Mouse (Mus musculus) hindbrain, embryonic 10.5 days (tissue): Measurements from ENCODE around the gene Hils1. TPM values are rescaled to one million over a fixed set of nuclear protein-coding genes. Genes with fewer than 3 reads are reported as not detected.
A peak's percentile ranks its signal among the peaks of the same experiment; 100 is the strongest.

Experiments
- DNase-seq: peaks from one replicate; pipeline ENCODE4 v3.0.0-alpha.2; 2017; ENCODE audit warnings: low spot score
- H3K27ac ChIP-seq: fragments of 300-500 bp; sonication (generic); 2 replicates; pipeline ENCODE4 v1.5.1; 2016; ENCODE audit warnings: mild to moderate bottlenecking, moderate library complexity
- H3K27me3 ChIP-seq: fragments of 300-500 bp; sonication (generic); 2 replicates; pipeline ENCODE4 v1.6.1; 2016; ENCODE audit warnings: mild to moderate bottlenecking; ENCODE audit not compliant: poor library complexity, insufficient read depth, severe bottlenecking
- H3K36me3 ChIP-seq: fragments of 300-500 bp; sonication (generic); 2 replicates; pipeline ENCODE4 v1.6.1; 2016; ENCODE audit warnings: mild to moderate bottlenecking, moderate library complexity
- H3K4me1 ChIP-seq: fragments of 300-500 bp; sonication (generic); replicated peaks from 2 replicates; pipeline ENCODE4 v1.6.1; 2016; ENCODE audit warnings: mild to moderate bottlenecking
- H3K4me3 ChIP-seq: fragments of 300-500 bp; sonication (generic); 2 replicates; pipeline ENCODE4 v1.5.1; 2016; ENCODE audit warnings: mild to moderate bottlenecking, moderate library complexity
- H3K9me3 ChIP-seq: fragments of 300-500 bp; sonication (generic); 2 replicates; pipeline ENCODE4 v1.6.1; 2016; ENCODE audit warnings: mild to moderate bottlenecking, moderate library complexity
- WGBS: fragments of 180-500 bp; shearing (Covaris S2); methylation state at CpG from one replicate; pipeline ENCODE4 v1.1.7; 2016; 5-methylcytosine and 5-hydroxymethylcytosine counted together
- polyA plus RNA-seq: library from polyadenylated mRNA; unstranded; fragments of >200 nt; fragmentation: Nextera tagmentation; extraction: Ambion mirVana; gene quantifications from 2 replicates; pipeline ENCODE4 v1.2.1, GENCODE M21; 2016

The Hils1 gene
- polyA plus RNA-seq, 1 experiment from 2014 or later = not detected

DNA sequence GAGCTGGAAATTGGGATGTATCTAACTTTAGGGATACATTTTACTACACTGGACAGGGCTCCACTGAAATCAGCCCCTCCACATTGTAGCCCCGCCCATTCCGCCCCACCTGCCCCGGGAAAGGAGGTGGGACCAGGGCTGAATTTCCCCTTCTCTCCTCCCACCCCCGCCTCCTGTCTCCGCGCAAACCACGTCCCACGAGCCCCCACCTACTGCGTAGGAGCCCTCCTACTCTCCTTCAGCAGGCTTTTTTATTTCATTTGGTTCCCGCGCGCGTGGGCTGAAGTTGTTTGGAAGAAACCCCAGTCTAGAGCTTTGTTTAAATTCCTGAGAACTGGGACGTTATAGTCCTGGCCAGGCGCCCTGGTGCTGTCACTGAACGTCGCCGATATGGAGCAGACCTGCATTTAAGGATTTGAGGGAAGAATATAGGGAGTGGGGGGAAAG is 30.0 kb upstream of the Hils1 start:
- Histone ChIP-seq H3K9me3 (no peaks in the 10 kb centered on the region), H3K27ac (peak overlapping the region; percentile 29; the same call in 1 of the 2 replicates), H3K36me3 (no peaks in the 10 kb centered on the region), H3K4me3 (peak overlapping the region; percentile 52), H3K27me3 (peaks cover 97% of the 10 kb centered on the region), H3K4me1 (peaks cover 48% of the 10 kb centered on the region)
- no peak for DNase-seq
- under 1% methylated on average over 18 of the region's 18 CpGs for WGBS

GRCm38 (mm10) chr11:94937787-94938186 is 29.6 kb upstream of the Hils1 start:
- Histone ChIP-seq H3K9me3 (no peaks in the 10 kb centered on the region), H3K27ac (peak overlapping the region; percentile 29; the same call in 1 of the 2 replicates), H3K27me3 (peaks cover 97% of the 10 kb centered on the region), H3K4me1 (peaks cover 48% of the 10 kb centered on the region), H3K36me3 (0 out of 2 replicates have a peak, but pooled peaks cover 4% of the 10 kb centered on the region), H3K4me3 (peak overlapping the region; percentile 52)
- DNase-seq = peak; percentile 24
- 3% methylated on average over 15 of the region's 15 CpGs for WGBS

- WGBS = 24% methylated on average over 9 of the region's 9 CpGs
- Histone ChIP-seq H3K27me3 (peaks cover 97% of the 10 kb centered on the region), H3K27ac (no peak overlapping the region), H3K36me3 (0 out of 2 replicates have a peak, but pooled peaks cover 4% of the 10 kb centered on the region), H3K4me3 (peak overlapping the region; percentile 52; the same call in 1 of the 2 replicates), H3K4me1 (peaks cover 43% of the 10 kb centered on the region), H3K9me3 (no peaks in the 10 kb centered on the region)
- no peak for DNase-seq
Observed at GRCm38 (mm10) chr11:94938296-94938695, 29.1 kb upstream of the Hils1 start.

DNA sequence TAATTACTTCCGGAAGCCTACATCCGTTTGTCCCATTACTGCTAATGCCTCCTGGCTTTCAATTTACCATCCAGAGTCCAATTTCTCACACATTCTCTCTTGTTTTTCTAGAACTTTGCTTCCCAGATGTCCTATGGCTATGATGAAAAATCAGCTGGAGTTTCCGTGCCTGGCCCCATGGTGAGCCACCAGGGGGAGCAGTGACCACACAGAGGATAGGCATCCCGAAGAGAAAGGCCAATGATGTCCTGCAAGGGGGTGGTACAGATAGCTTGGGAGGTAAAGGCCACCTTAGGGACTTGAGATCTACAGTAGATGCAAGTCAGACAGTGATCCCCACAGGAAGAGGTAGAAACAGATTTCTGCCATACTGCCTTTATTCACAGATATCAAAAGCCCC is 28.1 kb upstream of the Hils1 start:
- H3K4me3 ChIP-seq = no peak overlapping the region
- peaks cover 92% of the 10 kb centered on the region for H3K27me3 ChIP-seq
- peak; percentile 70 for DNase-seq
- H3K36me3 ChIP-seq = 0 out of 2 replicates have a peak, but pooled peaks cover 4% of the 10 kb centered on the region
- peaks cover 42% of the 10 kb centered on the region for H3K4me1 ChIP-seq
- WGBS = 20% methylated on average over 4 of the region's 4 CpGs
- H3K27ac ChIP-seq = no peak overlapping the region
- H3K9me3 ChIP-seq = no peaks in the 10 kb centered on the region

GRCm38 (mm10) chr11:94941121-94941520 is 26.3 kb upstream of the Hils1 start:
- 47% methylated on average over 9 of the region's 9 CpGs for WGBS
- Histone ChIP-seq H3K4me3 (no peak overlapping the region), H3K36me3 (0 out of 2 replicates have a peak, but pooled peaks cover 4% of the 10 kb centered on the region), H3K9me3 (no peaks in the 10 kb centered on the region), H3K27ac (no peak overlapping the region), H3K4me1 (peaks cover 38% of the 10 kb centered on the region), H3K27me3 (peaks cover 87% of the 10 kb centered on the region)
- DNase-seq = no peak

DNA sequence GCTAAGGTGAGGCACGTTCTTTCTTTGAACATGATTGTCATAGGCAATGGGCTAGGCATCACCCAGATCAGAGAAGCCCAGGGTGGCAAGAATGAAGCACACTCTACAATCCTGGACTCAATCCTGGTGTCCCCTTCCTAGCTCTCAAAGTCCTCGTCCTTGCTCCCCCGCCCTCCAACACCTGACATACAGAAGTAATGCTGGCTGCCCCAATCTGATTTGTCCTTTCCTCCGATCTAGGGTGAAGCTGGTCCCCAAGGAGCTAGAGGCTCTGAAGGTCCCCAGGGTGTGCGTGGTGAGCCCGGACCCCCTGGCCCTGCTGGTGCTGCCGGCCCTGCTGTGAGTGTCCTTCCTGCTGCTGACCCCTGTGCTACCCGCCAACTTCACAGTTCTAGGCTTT is 25.6 kb upstream of the Hils1 start:
- Histone ChIP-seq H3K9me3 (no peaks in the 10 kb centered on the region), H3K4me1 (peaks cover 32% of the 10 kb centered on the region), H3K27ac (no peak overlapping the region), H3K27me3 (peaks cover 86% of the 10 kb centered on the region), H3K4me3 (no peak overlapping the region), H3K36me3 (0 out of 2 replicates have a peak, but pooled peaks cover 4% of the 10 kb centered on the region)
- 82% methylated on average over 8 of the region's 8 CpGs for WGBS
- DNase-seq = no peak

- no peak overlapping the region for H3K4me3 ChIP-seq
- 0 out of 2 replicates have a peak, but pooled peaks cover 4% of the 10 kb centered on the region for H3K36me3 ChIP-seq
- H3K27me3 ChIP-seq = peaks cover 80% of the 10 kb centered on the region
- 49% methylated on average over 13 of the region's 13 CpGs for WGBS
- H3K4me1 ChIP-seq = peaks cover 29% of the 10 kb centered on the region
- no peaks in the 10 kb centered on the region for H3K9me3 ChIP-seq
- H3K27ac ChIP-seq = 0 out of 2 replicates have a peak overlapping the region, but pooled peaks have one; percentile 29
- DNase-seq = no peak
Observed at GRCm38 (mm10) chr11:94942282-94943023, 24.9 kb upstream of the Hils1 start.

GRCm38 (mm10) chr11:94943054-94943453 is 24.3 kb upstream of the Hils1 start:
- DNase-seq = no peak
- Histone ChIP-seq H3K27me3 (peaks cover 74% of the 10 kb centered on the region), H3K9me3 (no peaks in the 10 kb centered on the region), H3K36me3 (0 out of 2 replicates have a peak, but pooled peaks cover 4% of the 10 kb centered on the region), H3K4me1 (peaks cover 25% of the 10 kb centered on the region), H3K4me3 (no peak overlapping the region), H3K27ac (no peak overlapping the region)
- 81% methylated on average over 15 of the region's 15 CpGs for WGBS

DNA sequence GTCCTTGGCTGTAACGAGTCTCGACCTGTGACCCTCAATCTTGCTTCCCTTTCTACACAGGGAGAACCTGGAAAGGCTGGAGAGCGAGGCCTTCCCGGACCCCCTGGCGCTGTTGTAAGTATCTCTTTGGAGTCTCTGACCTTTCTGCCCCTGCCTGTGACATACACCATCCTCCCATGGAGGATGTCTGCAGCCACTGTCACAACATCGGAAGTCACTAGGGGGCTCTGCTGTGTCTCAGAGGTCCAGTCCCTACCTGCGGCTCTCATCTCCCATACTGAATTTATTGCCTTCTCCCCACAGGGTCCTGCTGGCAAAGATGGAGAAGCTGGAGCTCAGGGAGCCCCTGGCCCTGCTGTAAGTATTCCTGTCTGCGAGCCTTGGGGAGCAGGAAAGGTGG is 23.1 kb upstream of the Hils1 start:
- DNase-seq = no peak
- 16% methylated on average over 8 of the region's 8 CpGs for WGBS
- H3K4me1 ChIP-seq = peaks cover 33% of the 10 kb centered on the region
- no peak overlapping the region for H3K4me3 ChIP-seq
- peak overlapping the region; percentile 45; the same call in 1 of the 2 replicates for H3K27ac ChIP-seq
- 0 out of 2 replicates have a peak, but pooled peaks cover 4% of the 10 kb centered on the region for H3K36me3 ChIP-seq
- H3K9me3 ChIP-seq = no peaks in the 10 kb centered on the region
- peaks cover 64% of the 10 kb centered on the region for H3K27me3 ChIP-seq

GRCm38 (mm10) chr11:94945236-94945635 is 22.2 kb upstream of the Hils1 start:
- Histone ChIP-seq H3K27ac (no peak overlapping the region), H3K4me3 (no peak overlapping the region), H3K36me3 (peaks cover 10% of the 10 kb centered on the region; the same call in 1 of the 2 replicates), H3K27me3 (peaks cover 56% of the 10 kb centered on the region), H3K9me3 (peaks cover 2% of the 10 kb centered on the region; the same call in 1 of the 2 replicates), H3K4me1 (peaks cover 35% of the 10 kb centered on the region)
- 89% methylated on average over 12 of the region's 12 CpGs for WGBS
- no peak for DNase-seq

DNA sequence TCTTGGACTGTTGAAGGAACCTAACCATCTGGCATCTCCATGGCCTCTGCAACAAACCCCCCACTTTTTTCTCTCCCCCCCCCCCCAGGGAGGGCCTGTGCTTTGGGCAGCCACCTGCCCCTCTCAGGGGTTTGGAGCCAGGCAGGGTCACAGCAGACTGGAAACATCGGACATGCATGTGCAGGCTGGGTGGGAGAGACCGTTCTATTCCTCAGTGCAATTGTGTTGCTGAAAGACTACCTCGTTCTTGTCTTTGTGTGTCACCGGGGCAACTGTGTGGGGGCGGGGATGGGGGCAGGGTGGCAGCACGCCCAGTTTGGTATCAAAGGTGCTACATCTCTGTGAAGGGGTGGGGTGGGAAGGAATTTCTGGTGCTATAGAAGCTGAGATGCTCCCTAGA is 15.2 kb upstream of the Hils1 start:
- peaks cover 16% of the 10 kb centered on the region for H3K36me3 ChIP-seq
- H3K4me1 ChIP-seq = peaks cover 58% of the 10 kb centered on the region
- H3K27ac ChIP-seq = peak overlapping the region; percentile 88
- DNase-seq = peak; percentile 62
- H3K9me3 ChIP-seq = peaks cover 11% of the 10 kb centered on the region; the same call in 1 of the 2 replicates
- peak overlapping the region; percentile 33 for H3K4me3 ChIP-seq
- H3K27me3 ChIP-seq = peaks cover 22% of the 10 kb centered on the region; the same call in 1 of the 2 replicates
- WGBS = 12% methylated on average over 6 of the region's 6 CpGs

DNA sequence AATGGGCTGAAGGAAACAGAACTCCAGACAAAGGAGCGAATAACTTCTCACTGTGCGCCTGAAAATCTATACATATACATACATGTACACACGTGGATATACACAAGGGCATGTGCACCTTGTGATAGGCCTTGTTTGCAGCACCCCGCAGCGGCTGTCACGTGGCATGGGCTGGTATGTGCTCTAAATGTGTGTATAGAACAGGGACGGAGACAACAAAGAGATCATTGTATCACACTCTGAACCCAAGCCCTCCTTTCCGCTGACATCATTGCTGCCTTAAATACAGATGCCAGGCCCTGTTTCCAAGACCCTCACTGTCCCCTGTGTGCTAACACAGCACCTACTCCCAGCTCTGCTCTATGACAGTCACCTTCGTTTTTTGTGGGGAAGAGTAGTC is 12.3 kb upstream of the Hils1 start:
- Histone ChIP-seq H3K36me3 (peaks cover 10% of the 10 kb centered on the region), H3K4me1 (peaks cover 51% of the 10 kb centered on the region), H3K4me3 (no peak overlapping the region), H3K27ac (peak overlapping the region; percentile 41), H3K9me3 (peaks cover 11% of the 10 kb centered on the region; the same call in 1 of the 2 replicates), H3K27me3 (peaks cover 17% of the 10 kb centered on the region; the same call in 1 of the 2 replicates)
- DNase-seq = no peak
- 73% methylated on average over 9 of the region's 9 CpGs for WGBS

- Histone ChIP-seq H3K9me3 (no peaks in the 10 kb centered on the region), H3K36me3 (no peaks in the 10 kb centered on the region), H3K27me3 (peaks cover 17% of the 10 kb centered on the region; the same call in 1 of the 2 replicates), H3K27ac (peak overlapping the region; percentile 25; the same call in 1 of the 2 replicates), H3K4me1 (peaks cover 48% of the 10 kb centered on the region), H3K4me3 (no peak overlapping the region)
- DNase-seq = no peak
- WGBS = 89% methylated on average over 9 of the region's 9 CpGs
Observed at GRCm38 (mm10) chr11:94957693-94958064, 9.7 kb upstream of the Hils1 start.
